Mouse (Mus musculus) hindbrain, embryonic 10.5 days (tissue): ENCODE results near the gene Smo. TPM values are rescaled to one million over a fixed set of nuclear protein-coding genes. Genes with fewer than 3 reads are reported as not detected.

Experiments used
- DNase-seq: peaks from one replicate; pipeline ENCODE4 v3.0.0-alpha.2; 2017; ENCODE audit warnings: low spot score
- H3K27ac ChIP-seq: fragments of 300-500 bp; sonication (generic); 2 replicates; pipeline ENCODE4 v1.5.1; 2016; ENCODE audit warnings: mild to moderate bottlenecking, moderate library complexity
- H3K27me3 ChIP-seq: fragments of 300-500 bp; sonication (generic); 2 replicates; pipeline ENCODE4 v1.6.1; 2016; ENCODE audit warnings: mild to moderate bottlenecking; ENCODE audit not compliant: poor library complexity, insufficient read depth, severe bottlenecking
- H3K36me3 ChIP-seq: fragments of 300-500 bp; sonication (generic); 2 replicates; pipeline ENCODE4 v1.6.1; 2016; ENCODE audit warnings: mild to moderate bottlenecking, moderate library complexity
- H3K4me1 ChIP-seq: fragments of 300-500 bp; sonication (generic); replicated peaks from 2 replicates; pipeline ENCODE4 v1.6.1; 2016; ENCODE audit warnings: mild to moderate bottlenecking
- H3K4me3 ChIP-seq: fragments of 300-500 bp; sonication (generic); 2 replicates; pipeline ENCODE4 v1.5.1; 2016; ENCODE audit warnings: mild to moderate bottlenecking, moderate library complexity
- H3K9me3 ChIP-seq: fragments of 300-500 bp; sonication (generic); 2 replicates; pipeline ENCODE4 v1.6.1; 2016; ENCODE audit warnings: mild to moderate bottlenecking, moderate library complexity
- WGBS: fragments of 180-500 bp; shearing (Covaris S2); methylation state at CpG from one replicate; pipeline ENCODE4 v1.1.7; 2016; 5-methylcytosine and 5-hydroxymethylcytosine counted together
- polyA plus RNA-seq: library from polyadenylated mRNA; unstranded; fragments of >200 nt; fragmentation: Nextera tagmentation; extraction: Ambion mirVana; gene quantifications from 2 replicates; pipeline ENCODE4 v1.2.1, GENCODE M21; 2016

The Smo gene
- polyA plus RNA-seq, 1 experiment from 2014 or later, result 50.3 TPM

DNA sequence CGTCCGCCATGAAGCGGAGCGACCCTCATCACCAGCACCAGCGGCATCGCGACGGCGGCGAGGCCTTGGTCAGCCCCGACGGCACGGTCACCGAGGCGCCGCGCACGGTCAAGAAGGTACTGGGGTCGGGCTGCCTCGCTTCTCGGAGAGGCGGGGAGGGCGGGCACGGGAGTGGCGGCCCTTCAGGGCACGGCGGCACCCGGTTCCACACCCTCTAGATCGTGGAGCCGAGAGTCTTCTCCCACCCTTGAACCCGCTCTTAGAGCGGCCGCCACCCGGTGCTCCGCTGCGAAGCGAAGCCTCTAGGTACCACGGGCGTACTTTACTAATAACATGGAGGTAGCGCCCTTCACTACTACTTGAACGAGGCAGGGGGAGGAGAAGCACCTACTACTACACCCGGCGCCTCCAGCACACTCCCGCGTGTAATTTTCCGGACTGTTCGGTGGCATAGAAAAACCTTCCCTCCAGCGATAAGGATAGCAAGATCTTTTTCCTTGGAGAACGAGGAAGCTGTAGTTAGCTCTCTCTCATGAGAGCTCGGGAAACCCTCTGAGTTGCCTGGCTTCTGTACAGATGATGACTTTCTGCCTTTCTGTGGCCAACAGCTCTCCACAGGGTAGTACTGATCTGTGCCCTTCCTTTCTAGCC lies 33.6 kb downstream of the Smo start:
- under 1% methylated on average over 49 of the region's 50 CpGs for WGBS
- Histone ChIP-seq H3K27me3 (no peaks in the 10 kb centered on the region), H3K4me3 (peak overlapping the region; percentile 90), H3K36me3 (no peaks in the 10 kb centered on the region), H3K27ac (peak overlapping the region; percentile 91), H3K4me1 (peaks cover 21% of the 10 kb centered on the region; the same call in 1 of the 2 replicates), H3K9me3 (no peaks in the 10 kb centered on the region)
- DNase-seq, result no peak

DNA sequence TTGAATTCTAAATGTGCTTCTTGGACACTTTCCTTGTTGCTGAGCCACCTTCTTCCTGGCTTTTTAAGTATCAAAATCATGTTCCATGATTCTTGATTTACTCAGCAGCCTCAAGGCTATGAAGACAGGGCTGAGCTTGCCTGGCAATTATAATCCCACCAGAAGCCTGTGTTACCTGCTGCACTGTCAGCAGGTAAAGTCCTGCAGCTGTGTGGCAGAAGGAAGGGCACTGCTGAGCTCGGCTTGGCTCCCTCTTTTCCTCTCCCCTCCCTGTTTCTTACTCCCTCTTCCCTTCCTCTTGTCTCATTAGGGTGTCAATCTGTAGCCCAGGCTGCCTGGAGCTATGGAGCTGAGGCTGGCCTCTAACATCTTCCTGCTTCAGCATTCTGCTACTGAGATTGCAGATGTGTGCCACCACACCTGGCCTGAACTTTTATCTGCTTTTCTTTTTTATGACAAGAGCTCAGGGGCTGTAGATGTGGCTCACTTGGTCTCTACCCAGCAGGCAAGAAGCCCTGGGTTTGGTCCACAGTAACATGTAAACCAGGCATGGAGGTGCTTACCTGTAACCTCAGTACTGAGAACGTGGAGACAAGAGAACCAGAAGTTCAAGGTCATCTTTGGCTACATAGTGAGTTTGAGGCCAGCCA lies 35.5 kb downstream of the Smo start:
- WGBS, result 67% methylated on average over 2 of the region's 2 CpGs
- Histone ChIP-seq H3K4me1 (peaks cover 21% of the 10 kb centered on the region; the same call in 1 of the 2 replicates), H3K4me3 (no peak overlapping the region), H3K27me3 (no peaks in the 10 kb centered on the region), H3K9me3 (no peaks in the 10 kb centered on the region), H3K27ac (no peak overlapping the region), H3K36me3 (no peaks in the 10 kb centered on the region)
- DNase-seq, result no peak

DNA sequence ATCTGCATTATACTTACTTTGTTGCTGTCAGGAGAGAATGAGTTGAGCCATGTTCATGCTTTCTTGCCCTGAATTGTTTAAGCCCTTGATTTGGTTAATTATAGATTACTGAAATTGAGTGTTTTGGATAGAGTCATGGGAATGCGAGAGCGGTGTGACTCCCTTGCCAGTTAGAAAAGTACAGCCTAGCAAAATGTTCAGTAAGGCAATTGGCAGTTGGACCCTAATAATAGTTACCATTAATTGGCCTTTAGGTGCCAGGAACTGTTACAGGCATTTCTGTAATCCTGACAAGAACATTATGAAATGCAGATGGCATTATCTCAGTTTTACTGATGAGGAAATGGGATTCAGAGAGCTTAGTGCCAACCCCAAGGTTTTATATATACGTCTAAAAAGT lies 36.9 kb downstream of the Smo start:
- H3K36me3 ChIP-seq, result no peaks in the 10 kb centered on the region
- H3K27me3 ChIP-seq, result no peaks in the 10 kb centered on the region
- H3K4me1 ChIP-seq, result peaks cover 21% of the 10 kb centered on the region; the same call in 1 of the 2 replicates
- no peak overlapping the region for H3K4me3 ChIP-seq
- 95% methylated on average over 3 of the region's 3 CpGs for WGBS
- H3K27ac ChIP-seq, result no peak overlapping the region
- H3K9me3 ChIP-seq, result no peaks in the 10 kb centered on the region
- DNase-seq, result no peak

DNA sequence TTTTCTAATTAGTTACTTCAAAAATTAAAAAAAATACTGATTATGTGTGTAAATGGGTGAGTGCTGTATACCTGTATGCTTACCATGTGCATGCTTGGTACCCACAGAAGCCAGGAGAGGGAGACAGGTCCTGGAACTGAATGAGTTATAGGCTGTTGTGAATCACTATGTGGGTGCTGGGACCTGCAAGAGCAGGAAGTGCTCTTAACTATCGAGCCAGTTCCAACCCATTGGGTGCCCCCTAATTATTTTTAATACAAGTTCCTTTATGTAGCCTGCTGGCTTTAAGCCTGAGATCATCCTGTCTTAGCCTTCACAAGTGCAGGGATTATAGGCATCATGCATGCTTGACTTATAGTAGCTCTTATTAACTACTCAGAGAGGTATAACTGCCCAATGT lies 38.9 kb downstream of the Smo start:
- DNase-seq, result no peak
- Histone ChIP-seq H3K27me3 (no peaks in the 10 kb centered on the region), H3K27ac (no peak overlapping the region), H3K9me3 (no peaks in the 10 kb centered on the region), H3K36me3 (peaks cover 3% of the 10 kb centered on the region; the same call in 1 of the 2 replicates), H3K4me3 (no peak overlapping the region), H3K4me1 (peaks cover 13% of the 10 kb centered on the region; the same call in 1 of the 2 replicates)
- 83% methylated on average over 1 of the region's 1 CpGs for WGBS

DNA sequence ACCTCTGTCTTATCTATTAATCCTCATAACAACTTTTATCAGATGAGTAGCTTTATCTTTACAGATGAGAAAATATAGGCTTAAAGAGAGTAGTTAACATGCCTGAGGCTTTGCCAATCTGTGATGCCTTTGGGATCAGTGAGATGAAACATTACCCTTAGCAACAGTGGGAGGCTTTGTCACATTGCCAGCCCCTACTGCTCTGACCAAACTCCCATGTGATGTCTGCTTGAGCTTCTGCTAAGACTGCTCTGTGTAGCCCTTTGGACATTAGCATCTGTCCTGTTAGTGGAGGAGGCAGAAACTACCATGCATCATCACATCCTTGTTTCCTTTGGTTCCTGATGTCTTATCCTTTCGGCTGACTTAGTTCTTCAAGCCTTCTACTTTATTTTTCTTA lies 40.3 kb downstream of the Smo start:
- 96% methylated on average over 1 of the region's 1 CpGs for WGBS

DNA sequence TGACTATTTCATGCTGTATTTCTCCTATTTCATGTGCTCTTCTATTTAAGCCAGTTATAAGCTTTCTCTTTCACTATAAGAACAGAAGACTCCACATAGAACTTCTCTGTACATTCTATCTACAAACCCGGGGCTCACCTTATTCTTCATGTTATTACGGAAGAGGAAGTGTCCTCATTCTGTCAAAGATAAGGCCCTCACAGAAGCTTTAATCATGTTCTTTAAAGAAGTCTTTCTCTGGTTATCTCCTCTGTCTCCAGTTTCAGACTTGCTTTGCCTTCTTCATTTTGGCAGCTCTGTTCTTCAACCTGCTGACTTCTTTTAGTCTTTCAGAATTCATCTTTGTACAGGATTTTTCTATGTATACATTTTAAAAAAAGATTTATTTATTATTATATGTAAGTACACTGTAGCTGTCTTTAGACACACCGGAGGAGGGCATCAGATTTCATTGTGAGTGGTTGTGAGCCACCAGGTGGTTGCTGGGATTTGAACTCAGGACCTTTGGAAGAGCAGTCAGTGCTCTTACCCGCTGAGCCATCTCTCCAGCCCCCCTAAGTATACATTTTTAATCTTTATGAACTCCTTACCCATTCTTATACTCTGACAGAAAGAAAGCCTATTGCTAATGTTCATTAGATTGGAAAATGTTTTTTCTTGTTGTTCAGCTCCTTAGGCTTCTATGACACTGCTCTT lies 41.4 kb downstream of the Smo start:
- Histone ChIP-seq H3K36me3 (peaks cover 3% of the 10 kb centered on the region; the same call in 1 of the 2 replicates), H3K27ac (no peak overlapping the region), H3K27me3 (no peaks in the 10 kb centered on the region), H3K9me3 (no peaks in the 10 kb centered on the region), H3K4me3 (no peak overlapping the region), H3K4me1 (no peaks in the 10 kb centered on the region)
- 90% methylated on average over 4 of the region's 4 CpGs for WGBS
- no peak for DNase-seq

More for the DNA sequence above, 40.3 kb downstream of the Smo start:
- H3K9me3 ChIP-seq, result no peaks in the 10 kb centered on the region
- DNase-seq, result no peak
- H3K27me3 ChIP-seq, result no peaks in the 10 kb centered on the region
- peaks cover 6% of the 10 kb centered on the region; the same call in 1 of the 2 replicates for H3K4me1 ChIP-seq
- no peak overlapping the region for H3K4me3 ChIP-seq
- H3K27ac ChIP-seq, result no peak overlapping the region
- peaks cover 3% of the 10 kb centered on the region; the same call in 1 of the 2 replicates for H3K36me3 ChIP-seq

DNA sequence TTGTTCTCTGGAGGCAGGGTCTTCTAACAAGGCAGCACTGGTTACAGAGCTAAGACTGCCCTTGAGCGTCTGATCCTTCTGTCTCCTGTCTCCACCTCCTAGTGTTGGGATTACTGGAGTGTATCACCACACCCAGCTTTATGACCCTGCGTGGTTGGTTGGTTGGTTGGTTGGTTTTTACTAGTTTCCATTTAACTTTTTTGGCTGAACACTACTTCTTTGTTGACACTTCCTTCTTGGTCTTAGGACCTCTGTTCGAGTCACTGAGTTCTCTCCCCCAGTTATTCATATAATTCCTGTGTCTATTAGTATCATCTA lies 41.9 kb downstream of the Smo start:
- 77% methylated on average over 3 of the region's 3 CpGs for WGBS
- H3K4me3 ChIP-seq, result no peak overlapping the region
- no peak for DNase-seq
- H3K27ac ChIP-seq, result no peak overlapping the region
- H3K4me1 ChIP-seq, result no peaks in the 10 kb centered on the region
- H3K36me3 ChIP-seq, result peaks cover 3% of the 10 kb centered on the region; the same call in 1 of the 2 replicates
- no peaks in the 10 kb centered on the region for H3K27me3 ChIP-seq
- H3K9me3 ChIP-seq, result no peaks in the 10 kb centered on the region

DNA sequence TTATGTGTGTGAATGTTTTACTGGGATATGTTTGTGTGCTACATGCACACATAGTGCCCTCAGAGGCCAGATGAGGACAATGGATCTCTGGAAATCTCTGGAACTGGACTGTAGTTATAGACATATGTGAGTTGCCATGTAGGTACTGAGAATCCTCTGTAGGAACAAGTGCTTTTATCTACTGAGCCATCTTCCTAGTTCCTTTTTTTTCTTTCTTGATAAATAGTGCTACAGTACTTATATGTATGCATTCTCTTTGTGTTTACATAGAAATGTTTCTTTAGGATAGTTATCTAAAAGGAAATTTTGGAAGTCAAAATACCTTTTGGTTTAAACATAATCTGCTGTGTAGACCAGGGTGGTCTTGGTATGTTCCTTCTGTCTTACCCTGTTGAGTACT lies 44.8 kb downstream of the Smo start:
- H3K4me3 ChIP-seq, result no peak overlapping the region
- H3K9me3 ChIP-seq, result no peaks in the 10 kb centered on the region
- no peak overlapping the region for H3K27ac ChIP-seq
- DNase-seq, result no peak
- no peaks in the 10 kb centered on the region for H3K4me1 ChIP-seq
- peaks cover 3% of the 10 kb centered on the region; the same call in 1 of the 2 replicates for H3K36me3 ChIP-seq
- no peaks in the 10 kb centered on the region for H3K27me3 ChIP-seq

GRCm38 (mm10) chr6:29780571-29780970 lies 45.3 kb downstream of the Smo start:
- no peaks in the 10 kb centered on the region for H3K9me3 ChIP-seq
- H3K27me3 ChIP-seq, result no peaks in the 10 kb centered on the region
- peaks cover 3% of the 10 kb centered on the region; the same call in 1 of the 2 replicates for H3K36me3 ChIP-seq
- H3K27ac ChIP-seq, result no peak overlapping the region
- H3K4me1 ChIP-seq, result no peaks in the 10 kb centered on the region
- WGBS, result 96% methylated on average over 2 of the region's 2 CpGs
- no peak for DNase-seq
- H3K4me3 ChIP-seq, result no peak overlapping the region

DNA sequence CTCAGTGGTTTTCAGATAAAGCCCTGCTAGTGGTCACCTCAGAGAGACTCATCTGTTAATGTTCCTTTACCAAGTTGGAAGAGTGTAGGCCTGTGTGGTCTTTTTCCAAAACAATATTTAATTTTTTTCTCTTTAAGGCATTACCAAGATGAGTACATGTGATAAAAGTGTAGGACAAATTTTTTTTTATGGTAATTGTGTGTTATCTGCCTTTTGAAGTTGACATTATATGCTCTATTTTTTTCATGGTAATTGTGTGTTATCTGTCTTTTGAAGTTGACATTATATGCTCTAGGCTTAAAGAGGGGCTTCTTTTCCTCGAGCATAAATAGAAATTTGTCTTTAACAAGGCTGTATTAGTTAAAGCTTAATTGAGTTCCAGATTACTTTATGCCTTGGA lies 46.9 kb downstream of the Smo start:
- Histone ChIP-seq H3K9me3 (no peaks in the 10 kb centered on the region), H3K36me3 (peaks cover 3% of the 10 kb centered on the region; the same call in 1 of the 2 replicates), H3K27me3 (no peaks in the 10 kb centered on the region), H3K4me1 (no peaks in the 10 kb centered on the region), H3K27ac (no peak overlapping the region), H3K4me3 (no peak overlapping the region)
- no peak for DNase-seq
- 78% methylated on average over 1 of the region's 1 CpGs for WGBS

DNA sequence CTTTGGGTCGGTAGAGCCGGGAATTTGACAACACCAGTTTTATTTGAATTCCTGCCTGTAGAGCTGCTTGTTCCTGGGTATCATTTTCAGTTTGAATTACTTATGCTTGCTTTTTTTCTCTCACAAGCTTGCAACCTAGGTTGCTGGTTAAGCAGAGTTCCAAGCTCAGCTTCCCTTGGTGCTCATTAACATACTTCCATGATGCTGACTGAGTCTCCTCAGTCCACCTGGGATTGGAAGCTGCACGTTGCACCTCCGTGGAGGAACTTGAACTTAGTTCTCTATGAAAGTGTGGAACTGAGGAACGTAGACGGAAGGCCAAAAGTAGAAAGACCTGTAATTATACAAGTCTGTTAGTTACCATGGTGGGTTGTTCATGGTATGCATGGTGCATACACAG lies 48.7 kb downstream of the Smo start:
- H3K4me3 ChIP-seq, result no peak overlapping the region
- H3K36me3 ChIP-seq, result no peaks in the 10 kb centered on the region
- peaks cover 5% of the 10 kb centered on the region for H3K4me1 ChIP-seq
- H3K27me3 ChIP-seq, result no peaks in the 10 kb centered on the region
- no peak overlapping the region for H3K27ac ChIP-seq
- DNase-seq, result no peak
- 91% methylated on average over 6 of the region's 6 CpGs for WGBS
- H3K9me3 ChIP-seq, result no peaks in the 10 kb centered on the region

- H3K4me3 ChIP-seq, result no peak overlapping the region
- no peaks in the 10 kb centered on the region for H3K27me3 ChIP-seq
- H3K27ac ChIP-seq, result no peak overlapping the region
- DNase-seq, result no peak
- H3K9me3 ChIP-seq, result no peaks in the 10 kb centered on the region
- H3K36me3 ChIP-seq, result no peaks in the 10 kb centered on the region
- peaks cover 7% of the 10 kb centered on the region for H3K4me1 ChIP-seq
- 91% methylated on average over 3 of the region's 3 CpGs for WGBS
Observed at GRCm38 (mm10) chr6:29784413-29785021, 49.2 kb downstream of the Smo start.

GRCm38 (mm10) chr6:29785759-29786158 lies 50.5 kb downstream of the Smo start:
- no peak for DNase-seq
- no peak overlapping the region for H3K27ac ChIP-seq
- H3K27me3 ChIP-seq, result no peaks in the 10 kb centered on the region
- 91% methylated on average over 5 of the region's 5 CpGs for WGBS
- no peak overlapping the region for H3K4me3 ChIP-seq
- H3K36me3 ChIP-seq, result no peaks in the 10 kb centered on the region
- H3K4me1 ChIP-seq, result peaks cover 7% of the 10 kb centered on the region
- no peaks in the 10 kb centered on the region for H3K9me3 ChIP-seq
